Mouse (Mus musculus) liver, embryonic 11.5 days (tissue): ENCODE data around the gene Hif3a. TPM values are rescaled to one million over a fixed set of nuclear protein-coding genes. Genes with fewer than 3 reads are reported as not detected.

Source experiments
- ATAC-seq: fragments of 200-750 bp; cut with Nextera tagmentation; replicated peaks from 2 replicates; pipeline ENCODE4 v1.8.0; 2017; ENCODE audit warnings: moderate number of reproducible peaks, mild to moderate bottlenecking, moderate TSS enrichment, moderate library complexity; ENCODE audit not compliant: low FRiP score
- DNase-seq: peaks from one replicate; pipeline ENCODE4 v3.0.0-alpha.2; 2017; ENCODE audit warnings: low spot score
- H3K27ac ChIP-seq: fragments of 300-500 bp; sonication (generic); 2 replicates; pipeline ENCODE4 v1.5.1; 2014; ENCODE audit warnings: mild to moderate bottlenecking, low read depth, low read length, control low read depth
- H3K27me3 ChIP-seq: fragments of 300-500 bp; sonication (generic); replicated peaks from 2 replicates; pipeline ENCODE4 v1.6.1; 2014; ENCODE audit warnings: low read length, mixed read lengths; ENCODE audit not compliant: control insufficient read depth, insufficient read depth
- H3K36me3 ChIP-seq: fragments of 300-500 bp; sonication (generic); 2 replicates; pipeline ENCODE4 v1.6.1; 2014; ENCODE audit warnings: mild to moderate bottlenecking, low read length, moderate library complexity, mixed read lengths; ENCODE audit not compliant: control insufficient read depth, insufficient read depth
- H3K4me1 ChIP-seq: fragments of 300-500 bp; sonication (generic); replicated peaks from 2 replicates; pipeline ENCODE4 v1.6.1; 2014; ENCODE audit warnings: low read length, mixed read lengths; ENCODE audit not compliant: control insufficient read depth, insufficient read depth
- H3K4me2 ChIP-seq: fragments of 300-500 bp; sonication (generic); 2 replicates; pipeline ENCODE4 v1.6.1; 2014; ENCODE audit warnings: mild to moderate bottlenecking, control low read depth, moderate library complexity
- H3K4me3 ChIP-seq: fragments of 300-500 bp; sonication (generic); 2 replicates; pipeline ENCODE4 v1.5.1; 2014; ENCODE audit warnings: low read depth, low read length, control low read depth
- H3K9ac ChIP-seq: fragments of 300-500 bp; sonication (generic); 2 replicates; pipeline ENCODE4 v1.6.1; 2014; ENCODE audit warnings: low read depth, low read length, control low read depth
- H3K9me3 ChIP-seq: fragments of 300-500 bp; sonication (generic); 2 replicates; pipeline ENCODE4 v1.6.1; 2016; ENCODE audit warnings: low read length, inconsistent platforms, mixed read lengths; ENCODE audit not compliant: control insufficient read depth
- WGBS: fragments of 180-500 bp; shearing (Covaris S2); extraction: QIAGEN DNeasy Blood & Tissue Kit; methylation state at CpG from one replicate; pipeline ENCODE4 v1.1.7; 2014; 5-methylcytosine and 5-hydroxymethylcytosine counted together
- polyA plus RNA-seq: library from polyadenylated mRNA; unstranded; fragments of >200 nt; fragmentation: Nextera tagmentation; extraction: Ambion mirVana; gene quantifications from 2 replicates; pipeline ENCODE4 v1.2.1, GENCODE M21; 2014

The Hif3a gene
- polyA plus RNA-seq, 1 experiment from 2014 or later = 28.3 TPM

DNA sequence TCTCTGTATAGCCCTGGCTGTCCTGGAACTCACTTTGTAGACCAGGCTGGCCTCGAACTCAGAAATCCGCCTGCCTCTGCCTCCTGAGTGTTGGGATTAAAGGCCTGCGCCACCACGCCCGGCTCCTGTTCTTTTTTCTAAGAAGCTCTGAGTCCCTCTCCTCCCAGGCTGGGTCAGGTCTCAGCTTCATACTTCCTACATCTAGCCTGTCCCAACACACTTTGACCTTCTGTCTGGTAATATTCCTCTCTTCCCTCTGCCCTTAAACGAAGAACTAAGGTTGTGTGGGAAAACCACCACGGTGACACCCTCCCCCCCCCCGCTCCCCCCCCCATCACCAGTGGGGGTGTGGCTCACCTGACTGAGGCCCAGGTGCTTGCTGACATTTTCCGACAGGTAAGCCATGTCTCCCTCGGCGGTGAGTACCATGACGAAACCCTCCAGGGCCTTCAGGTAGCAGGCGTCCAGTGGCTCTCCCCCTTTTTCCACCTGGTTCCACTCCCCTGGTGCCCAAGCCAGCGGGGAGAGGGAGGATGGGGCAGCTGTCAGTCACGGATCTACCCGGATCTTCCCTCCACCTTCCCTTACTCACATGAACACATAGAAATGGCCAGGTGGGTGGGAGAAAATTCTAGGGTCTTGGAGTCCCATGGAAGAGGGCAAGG lies 7.8 kb downstream of the Hif3a start:
- no peak overlapping the region for H3K9ac ChIP-seq
- WGBS = 95% methylated on average over 15 of the region's 16 CpGs
- no peak overlapping the region for H3K4me3 ChIP-seq
- no peak overlapping the region for H3K27ac ChIP-seq
- peaks cover 30% of the 10 kb centered on the region for H3K36me3 ChIP-seq
- H3K9me3 ChIP-seq = no peaks in the 10 kb centered on the region
- H3K4me1 ChIP-seq = peaks cover 29% of the 10 kb centered on the region
- no peaks in the 10 kb centered on the region for H3K27me3 ChIP-seq
- no peak overlapping the region for H3K4me2 ChIP-seq
- DNase-seq (peak; percentile 29), ATAC-seq (no peak)

GRCm38 (mm10) chr7:17050933-17051594 lies 11.2 kb downstream of the Hif3a start:
- H3K27ac ChIP-seq = no peak overlapping the region
- WGBS = 14% methylated on average over 15 of the region's 17 CpGs
- H3K9ac ChIP-seq = no peak overlapping the region
- H3K36me3 ChIP-seq = peaks cover 51% of the 10 kb centered on the region
- peak; percentile 58 for DNase-seq
- peak; percentile 51 for ATAC-seq
- no peaks in the 10 kb centered on the region for H3K9me3 ChIP-seq
- no peak overlapping the region for H3K4me2 ChIP-seq
- H3K27me3 ChIP-seq = no peaks in the 10 kb centered on the region
- peaks cover 6% of the 10 kb centered on the region for H3K4me1 ChIP-seq
- H3K4me3 ChIP-seq = no peak overlapping the region

DNA sequence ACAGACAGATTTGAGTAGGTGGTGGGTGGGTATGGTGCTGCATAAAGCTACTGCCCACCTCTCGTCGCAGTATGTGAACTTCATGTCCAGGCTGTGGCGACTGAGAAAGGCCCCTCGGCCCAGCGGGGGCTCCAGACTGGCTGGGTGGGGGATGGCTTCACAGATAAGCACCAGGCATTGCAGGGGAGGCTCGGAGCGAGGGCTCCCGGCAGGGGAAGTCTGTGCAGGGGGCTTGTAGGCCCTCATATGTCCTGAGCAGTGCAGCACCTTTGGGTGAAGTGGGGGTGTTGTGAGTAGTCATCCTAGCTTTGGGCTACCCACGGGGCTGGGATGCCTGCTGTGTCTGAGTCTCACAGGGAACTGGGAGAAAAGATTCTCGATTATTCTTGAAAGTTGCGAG lies 11.7 kb downstream of the Hif3a start:
- H3K27ac ChIP-seq = no peak overlapping the region
- ATAC-seq = 0 out of 2 replicates have a peak, but pooled peaks have one; percentile 22
- WGBS = 50% methylated on average over 11 of the region's 11 CpGs

DNA sequence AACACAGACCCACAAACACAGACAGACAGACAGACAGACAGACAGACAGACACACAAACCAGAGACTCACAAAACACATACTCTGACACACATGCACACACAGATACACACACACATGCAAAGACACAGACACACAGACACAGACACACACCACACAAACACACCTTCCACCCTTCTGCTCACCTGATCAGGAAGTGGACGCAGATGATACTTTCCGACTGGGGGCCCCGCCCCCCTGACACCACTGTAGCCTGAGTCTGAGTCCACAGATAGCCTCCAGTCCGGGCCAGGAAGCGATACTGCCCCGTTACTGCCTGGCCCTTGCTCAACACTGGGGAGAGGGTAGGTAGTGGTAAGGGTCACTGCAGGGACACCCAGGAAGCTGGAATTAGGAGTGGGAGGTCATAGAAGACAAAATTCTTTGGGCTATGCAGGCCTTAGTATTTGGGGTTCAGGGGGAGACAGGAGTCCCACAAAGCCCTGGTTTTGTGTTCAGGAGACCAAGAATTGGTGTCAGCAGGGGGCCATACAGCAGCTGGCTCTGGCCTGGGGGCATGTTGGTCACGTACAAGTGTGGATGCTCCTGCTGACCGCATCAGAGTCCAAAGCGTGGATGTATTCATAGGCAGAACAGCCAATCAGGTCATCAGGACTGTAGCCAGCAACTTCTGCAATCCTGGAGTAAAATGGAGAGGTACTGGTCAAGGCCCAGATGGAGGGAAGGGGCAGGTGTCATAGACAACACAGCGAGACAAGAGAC lies 13.6 kb downstream of the Hif3a start:
- Histone ChIP-seq H3K36me3 (peaks cover 51% of the 10 kb centered on the region), H3K9me3 (no peaks in the 10 kb centered on the region), H3K27ac (no peak overlapping the region), H3K27me3 (no peaks in the 10 kb centered on the region), H3K4me3 (no peak overlapping the region), H3K4me1 (peaks cover 6% of the 10 kb centered on the region), H3K4me2 (no peak overlapping the region), H3K9ac (no peak overlapping the region)
- whole genome bisulfite sequencing = 88% methylated on average over 10 of the region's 10 CpGs
- ATAC-seq = no peak
- peak; percentile 26 for DNase-seq

More for the DNA sequence above, 11.7 kb downstream of the Hif3a start:
- Histone ChIP-seq H3K27me3 (no peaks in the 10 kb centered on the region), H3K4me1 (peaks cover 6% of the 10 kb centered on the region), H3K9me3 (no peaks in the 10 kb centered on the region), H3K4me3 (no peak overlapping the region), H3K36me3 (peaks cover 52% of the 10 kb centered on the region), H3K9ac (no peak overlapping the region), H3K4me2 (no peak overlapping the region)
- peak; percentile 32 for DNase-seq

DNA sequence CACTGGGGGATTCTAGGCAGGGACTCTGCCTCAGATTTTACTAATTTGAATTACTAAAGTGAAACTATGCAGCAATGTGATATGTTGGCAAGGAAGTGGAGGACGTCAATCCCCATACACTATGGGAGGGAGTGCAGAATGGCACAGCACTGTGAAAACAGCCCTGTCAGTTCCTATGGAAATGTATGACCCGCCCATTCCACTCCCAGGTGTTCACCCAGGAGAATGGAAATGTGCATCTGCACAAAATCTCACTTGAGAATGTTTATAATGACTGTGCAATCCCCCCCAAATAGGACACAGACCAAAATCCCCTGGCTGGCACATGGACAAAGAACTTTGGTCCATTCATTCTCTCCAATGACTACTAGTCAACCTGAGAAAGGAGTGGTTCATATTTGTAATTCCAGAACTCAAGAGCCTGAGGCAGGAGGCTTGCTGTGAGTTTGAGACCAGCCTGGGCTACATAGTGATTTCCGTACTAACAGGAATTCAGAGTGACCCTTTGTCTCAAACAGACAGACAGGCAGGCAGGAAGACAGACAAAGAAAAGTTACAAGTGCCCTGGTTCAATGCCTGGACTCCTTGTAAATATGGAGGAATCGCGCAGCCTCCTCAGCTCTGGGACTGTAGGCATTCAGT lies 15.1 kb downstream of the Hif3a start:
- no peak overlapping the region for H3K4me3 ChIP-seq
- no peak overlapping the region for H3K4me2 ChIP-seq
- H3K27ac ChIP-seq = no peak overlapping the region
- WGBS = 90% methylated on average over 5 of the region's 5 CpGs
- no peaks in the 10 kb centered on the region for H3K27me3 ChIP-seq
- H3K36me3 ChIP-seq = peaks cover 54% of the 10 kb centered on the region
- H3K9ac ChIP-seq = no peak overlapping the region
- H3K9me3 ChIP-seq = no peaks in the 10 kb centered on the region
- H3K4me1 ChIP-seq = peaks cover 6% of the 10 kb centered on the region
- ATAC-seq = no peak
- DNase-seq = peak; percentile 15

GRCm38 (mm10) chr7:17045743-17046142 lies 16.5 kb downstream of the Hif3a start:
- WGBS = 91% methylated on average over 1 of the region's 1 CpGs
- DNase-seq = peak; percentile 27
- ATAC-seq = no peak
- Histone ChIP-seq H3K9me3 (no peaks in the 10 kb centered on the region), H3K9ac (no peak overlapping the region), H3K4me3 (no peak overlapping the region), H3K4me1 (peaks cover 4% of the 10 kb centered on the region), H3K4me2 (no peak overlapping the region), H3K27me3 (no peaks in the 10 kb centered on the region), H3K27ac (no peak overlapping the region), H3K36me3 (peaks cover 54% of the 10 kb centered on the region)

- Histone ChIP-seq H3K9ac (no peak overlapping the region), H3K9me3 (no peaks in the 10 kb centered on the region), H3K4me3 (no peak overlapping the region), H3K4me2 (no peak overlapping the region), H3K4me1 (no peaks in the 10 kb centered on the region), H3K36me3 (peaks cover 53% of the 10 kb centered on the region), H3K27ac (no peak overlapping the region), H3K27me3 (no peaks in the 10 kb centered on the region)
- WGBS = 91% methylated on average over 7 of the region's 7 CpGs
- DNase-seq (no peak), ATAC-seq (no peak)
These were observed 22.9 kb downstream of the Hif3a start for GRCm38 (mm10) chr7:17039373-17039772.

GRCm38 (mm10) chr7:17038018-17038695 lies 24.1 kb downstream of the Hif3a start:
- 74% methylated on average over 9 of the region's 9 CpGs for WGBS
- Histone ChIP-seq H3K4me1 (no peaks in the 10 kb centered on the region), H3K36me3 (peaks cover 45% of the 10 kb centered on the region), H3K27ac (no peak overlapping the region), H3K4me2 (no peak overlapping the region), H3K27me3 (no peaks in the 10 kb centered on the region), H3K9me3 (no peaks in the 10 kb centered on the region), H3K9ac (no peak overlapping the region), H3K4me3 (no peak overlapping the region)
- ATAC-seq (no peak), DNase-seq (no peak)
